Mouse (Mus musculus): ENCODE results near the gene Gm5105. TPM values are rescaled to one million over a fixed set of nuclear protein-coding genes. Genes with fewer than 3 reads are reported as not detected.

The Gm5105 gene
- polyA plus RNA-seq, 1 experiment from 2014 or later = not detected

GRCm38 (mm10) chr3:138022003-138022402, 45.2 kb downstream of the Gm5105 start:
- no peak for ATAC-seq (ENCODE audit: low read depth)
- no peak overlapping the region for H3K9ac ChIP-seq (ENCODE audit: low read depth, low read length)
- no peaks in the 10 kb centered on the region; the same call in 1 of the 2 replicates for H3K9me3 ChIP-seq (replicated peaks; ENCODE audit: control insufficient read depth, low read length)
- 56% methylated on average over 4 of the region's 4 CpGs for WGBS (ENCODE audit: insufficient replicate concordance)
- no peaks in the 10 kb centered on the region for H3K36me3 ChIP-seq (ENCODE audit: control insufficient read depth, insufficient read depth)
- H3K4me1 ChIP-seq (ENCODE audit: control insufficient read depth, low read depth, low read length) = no peaks in the 10 kb centered on the region
- no peak overlapping the region for H3K4me2 ChIP-seq (ENCODE audit: low read depth, low read length)
- no peaks in the 10 kb centered on the region for H3K27me3 ChIP-seq (ENCODE audit: control insufficient read depth, insufficient read depth, low read depth, low read length)
- no peak overlapping the region for H3K27ac ChIP-seq (ENCODE audit: low read length)
- no peak overlapping the region for H3K4me3 ChIP-seq (ENCODE audit: low read depth, low read length)

GRCm38 (mm10) chr3:138016810-138017209, 50.4 kb downstream of the Gm5105 start:
- Histone ChIP-seq H3K9me3 (replicated peaks; ENCODE audit: control insufficient read depth, low read length) (no peaks in the 10 kb centered on the region; the same call in 1 of the 2 replicates), H3K27me3 (ENCODE audit: control insufficient read depth, insufficient read depth, low read depth, low read length) (no peaks in the 10 kb centered on the region), H3K27ac (ENCODE audit: low read length) (no peak overlapping the region), H3K36me3 (ENCODE audit: control insufficient read depth, insufficient read depth) (no peaks in the 10 kb centered on the region), H3K4me1 (ENCODE audit: control insufficient read depth, low read depth, low read length) (no peaks in the 10 kb centered on the region), H3K4me3 (ENCODE audit: low read depth, low read length) (no peak overlapping the region), H3K4me2 (ENCODE audit: low read depth, low read length) (no peak overlapping the region), H3K9ac (ENCODE audit: low read depth, low read length) (no peak overlapping the region)
- 81% methylated on average over 12 of the region's 12 CpGs for WGBS (ENCODE audit: insufficient replicate concordance)
- ATAC-seq (ENCODE audit: low read depth) = no peak

- no peak for ATAC-seq (ENCODE audit: low read depth)
- no peaks in the 10 kb centered on the region; the same call in 1 of the 2 replicates for H3K9me3 ChIP-seq (replicated peaks; ENCODE audit: control insufficient read depth, low read length)
- no peak overlapping the region for H3K27ac ChIP-seq (ENCODE audit: low read length)
- H3K36me3 ChIP-seq (ENCODE audit: control insufficient read depth, insufficient read depth) = no peaks in the 10 kb centered on the region
- H3K27me3 ChIP-seq (ENCODE audit: control insufficient read depth, insufficient read depth, low read depth, low read length) = no peaks in the 10 kb centered on the region
- H3K4me3 ChIP-seq (ENCODE audit: low read depth, low read length) = no peak overlapping the region
- H3K4me2 ChIP-seq (ENCODE audit: low read depth, low read length) = no peak overlapping the region
- no peaks in the 10 kb centered on the region for H3K4me1 ChIP-seq (ENCODE audit: control insufficient read depth, low read depth, low read length)
- H3K9ac ChIP-seq (ENCODE audit: low read depth, low read length) = no peak overlapping the region
- WGBS (ENCODE audit: insufficient replicate concordance) = 29% methylated on average over 2 of the region's 2 CpGs
Measured at GRCm38 (mm10) chr3:138014725-138015124, 52.5 kb downstream of the Gm5105 start.

GRCm38 (mm10) chr3:138012351-138012750, 54.8 kb downstream of the Gm5105 start:
- H3K4me2 ChIP-seq (ENCODE audit: low read depth, low read length) = peak overlapping the region; percentile 34

GRCm38 (mm10) chr3:138008152-138008551, 59.0 kb downstream of the Gm5105 start:
- ATAC-seq (ENCODE audit: low read depth) = no peak
- no peak overlapping the region for H3K4me2 ChIP-seq (ENCODE audit: low read depth, low read length)
- no peak overlapping the region for H3K4me3 ChIP-seq (ENCODE audit: low read depth, low read length)
- WGBS (ENCODE audit: insufficient replicate concordance) = 61% methylated on average over 6 of the region's 6 CpGs
- no peaks in the 10 kb centered on the region for H3K36me3 ChIP-seq (ENCODE audit: control insufficient read depth, insufficient read depth)
- no peaks in the 10 kb centered on the region for H3K27me3 ChIP-seq (ENCODE audit: control insufficient read depth, insufficient read depth, low read depth, low read length)
- no peaks in the 10 kb centered on the region for H3K9me3 ChIP-seq (replicated peaks; ENCODE audit: control insufficient read depth, low read length)
- no peak overlapping the region for H3K27ac ChIP-seq (ENCODE audit: low read length)
- H3K4me1 ChIP-seq (ENCODE audit: control insufficient read depth, low read depth, low read length) = no peaks in the 10 kb centered on the region
- no peak overlapping the region for H3K9ac ChIP-seq (ENCODE audit: low read depth, low read length)

More at GRCm38 (mm10) chr3:138012351-138012750, 54.8 kb downstream of the Gm5105 start:
- H3K4me1 ChIP-seq (ENCODE audit: control insufficient read depth, low read depth, low read length) = no peaks in the 10 kb centered on the region
- no peak for ATAC-seq (ENCODE audit: low read depth)
- WGBS (ENCODE audit: insufficient replicate concordance) = 36% methylated on average over 4 of the region's 4 CpGs
- H3K27ac ChIP-seq (ENCODE audit: low read length) = no peak overlapping the region
- peak overlapping the region; percentile 35 for H3K4me3 ChIP-seq (ENCODE audit: low read depth, low read length)
- H3K36me3 ChIP-seq (ENCODE audit: control insufficient read depth, insufficient read depth) = no peaks in the 10 kb centered on the region
- no peaks in the 10 kb centered on the region for H3K9me3 ChIP-seq (replicated peaks; ENCODE audit: control insufficient read depth, low read length)
- no peak overlapping the region for H3K9ac ChIP-seq (ENCODE audit: low read depth, low read length)
- no peaks in the 10 kb centered on the region for H3K27me3 ChIP-seq (ENCODE audit: control insufficient read depth, insufficient read depth, low read depth, low read length)

DNA sequence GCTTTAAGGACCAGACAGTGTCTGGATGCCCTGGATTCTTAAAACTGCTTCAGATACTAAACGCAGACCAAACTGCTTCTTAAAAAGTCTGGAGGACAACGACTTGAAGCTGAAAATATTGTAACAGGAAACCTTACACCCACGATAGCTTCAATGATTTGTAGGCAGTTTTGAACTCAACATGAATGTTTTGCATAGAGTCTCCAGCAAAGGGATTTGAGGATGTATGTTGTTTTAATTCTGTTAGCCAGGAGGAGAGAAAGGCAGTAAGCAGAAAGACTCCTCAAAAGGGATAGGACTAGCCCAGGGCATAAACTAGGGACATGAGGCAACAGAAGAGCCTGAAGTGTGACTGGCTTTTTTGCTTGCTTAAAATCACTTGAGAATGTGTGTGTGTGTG, 60.3 kb downstream of the Gm5105 start:
- H3K9me3 ChIP-seq (replicated peaks; ENCODE audit: control insufficient read depth, low read length) = no peaks in the 10 kb centered on the region
- no peak for ATAC-seq (ENCODE audit: low read depth)

DNA sequence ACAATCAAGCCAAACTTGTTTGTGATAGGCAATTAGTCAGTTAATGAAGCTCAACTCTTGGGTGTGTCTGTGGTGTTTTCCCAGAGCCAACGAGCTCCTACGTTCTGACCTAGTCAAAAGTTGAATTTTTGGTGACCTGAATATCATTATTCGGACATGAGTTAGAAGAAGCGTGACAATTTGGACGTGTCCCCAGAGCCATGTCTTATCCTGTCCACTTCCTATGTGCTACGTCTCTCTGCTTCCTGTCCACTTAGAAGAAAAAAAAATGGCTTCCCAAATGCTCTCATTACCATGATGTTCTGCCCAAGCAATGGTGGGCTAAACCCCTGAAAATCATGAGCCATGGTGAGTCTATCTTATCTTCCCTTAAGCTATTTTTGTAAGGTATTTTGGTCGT, 63.9 kb downstream of the Gm5105 start:
- Histone ChIP-seq H3K4me3 (ENCODE audit: low read depth, low read length) (no peak overlapping the region), H3K27ac (ENCODE audit: low read length) (no peak overlapping the region), H3K4me1 (ENCODE audit: control insufficient read depth, low read depth, low read length) (no peaks in the 10 kb centered on the region; the same call in 1 of the 2 replicates), H3K27me3 (ENCODE audit: control insufficient read depth, insufficient read depth, low read depth, low read length) (no peaks in the 10 kb centered on the region), H3K36me3 (ENCODE audit: control insufficient read depth, insufficient read depth) (no peaks in the 10 kb centered on the region), H3K9ac (ENCODE audit: low read depth, low read length) (no peak overlapping the region), H3K4me2 (ENCODE audit: low read depth, low read length) (no peak overlapping the region), H3K9me3 (replicated peaks; ENCODE audit: control insufficient read depth, low read length) (no peaks in the 10 kb centered on the region)
- WGBS (ENCODE audit: insufficient replicate concordance) = 61% methylated on average over 7 of the region's 7 CpGs
- no peak for ATAC-seq (ENCODE audit: low read depth)

More for the DNA sequence above, 60.3 kb downstream of the Gm5105 start:
- H3K4me2 ChIP-seq (ENCODE audit: low read depth, low read length) = no peak overlapping the region
- H3K27me3 ChIP-seq (ENCODE audit: control insufficient read depth, insufficient read depth, low read depth, low read length) = no peaks in the 10 kb centered on the region
- WGBS (ENCODE audit: insufficient replicate concordance) = 43% methylated on average over 3 of the region's 3 CpGs
- H3K4me1 ChIP-seq (ENCODE audit: control insufficient read depth, low read depth, low read length) = no peaks in the 10 kb centered on the region
- H3K36me3 ChIP-seq (ENCODE audit: control insufficient read depth, insufficient read depth) = no peaks in the 10 kb centered on the region
- no peak overlapping the region for H3K27ac ChIP-seq (ENCODE audit: low read length)
- no peak overlapping the region for H3K4me3 ChIP-seq (ENCODE audit: low read depth, low read length)
- no peak overlapping the region for H3K9ac ChIP-seq (ENCODE audit: low read depth, low read length)

GRCm38 (mm10) chr3:138002545-138002944, 64.6 kb downstream of the Gm5105 start:
- Histone ChIP-seq H3K4me3 (ENCODE audit: low read depth, low read length) (no peak overlapping the region), H3K4me2 (ENCODE audit: low read depth, low read length) (no peak overlapping the region), H3K27me3 (ENCODE audit: control insufficient read depth, insufficient read depth, low read depth, low read length) (no peaks in the 10 kb centered on the region), H3K4me1 (ENCODE audit: control insufficient read depth, low read depth, low read length) (no peaks in the 10 kb centered on the region; the same call in 1 of the 2 replicates), H3K27ac (ENCODE audit: low read length) (no peak overlapping the region), H3K36me3 (ENCODE audit: control insufficient read depth, insufficient read depth) (no peaks in the 10 kb centered on the region), H3K9ac (ENCODE audit: low read depth, low read length) (no peak overlapping the region), H3K9me3 (replicated peaks; ENCODE audit: control insufficient read depth, low read length) (no peaks in the 10 kb centered on the region)
- WGBS (ENCODE audit: insufficient replicate concordance) = 31% methylated on average over 6 of the region's 6 CpGs
- no peak for ATAC-seq (ENCODE audit: low read depth)

- no peaks in the 10 kb centered on the region; the same call in 1 of the 2 replicates for H3K27me3 ChIP-seq (ENCODE audit: control insufficient read depth, insufficient read depth, low read depth, low read length)
- H3K4me2 ChIP-seq (ENCODE audit: low read depth, low read length) = no peak overlapping the region
- 27% methylated on average over 4 of the region's 4 CpGs for WGBS (ENCODE audit: insufficient replicate concordance)
- ATAC-seq (ENCODE audit: low read depth) = no peak
- no peak overlapping the region for H3K27ac ChIP-seq (ENCODE audit: low read length)
- H3K4me3 ChIP-seq (ENCODE audit: low read depth, low read length) = no peak overlapping the region
- no peaks in the 10 kb centered on the region; the same call in 1 of the 2 replicates for H3K4me1 ChIP-seq (ENCODE audit: control insufficient read depth, low read depth, low read length)
- no peak overlapping the region for H3K9ac ChIP-seq (ENCODE audit: low read depth, low read length)
- no peaks in the 10 kb centered on the region for H3K9me3 ChIP-seq (replicated peaks; ENCODE audit: control insufficient read depth, low read length)
- H3K36me3 ChIP-seq (ENCODE audit: control insufficient read depth, insufficient read depth) = no peaks in the 10 kb centered on the region
Measured at GRCm38 (mm10) chr3:138001865-138002264, 65.3 kb downstream of the Gm5105 start.

Measured in liver, embryonic 16.5 days (tissue).